Mouse (Mus musculus): ENCODE measurements around the gene Spryd3. TPM values are rescaled to one million over a fixed set of nuclear protein-coding genes. Genes with fewer than 3 reads are reported as not detected.

The Spryd3 gene
- 11.0 TPM for polyA plus RNA-seq (2015; fragmentation: Illumina TruSeq; extraction: RNeasy Lipid Tissue Mini Kit (QIAGEN cat#74804); ENCODE audit: insufficient read depth, low read depth, low replicate concordance)

GRCm38 (mm10) chr15:102136129-102136758 is at the start of gene Spryd3:
Gene Spryd3 (minus strand): TSS chr15:102136234.

GRCm38 (mm10) chr15:102150301-102151135 is 14.5 kb upstream of the Spryd3 start, which contains the start of gene Soat2:
Gene Soat2 (plus strand): TSS chr15:102150526.

GRCm38 (mm10) chr15:102144274-102144711 is 8.3 kb upstream of the Spryd3 start, which contains the start of gene Igfbp6:
Gene Igfbp6 (plus strand): TSS chr15:102144362.

GRCm38 (mm10) chr15:102100161-102100981 is 35.7 kb downstream of the Spryd3 start, which contains the start of gene Tns2:
Gene Tns2 (plus strand): TSS chr15:102100413.

GRCm38 (mm10) chr15:102073559-102074069 is 62.4 kb downstream of the Spryd3 start, which contains the start of gene Eif4b:
Gene Eif4b (plus strand): TSS chr15:102073773.

Other genes with a start within 250 kb of the Spryd3 start
- gene Krt76, start 243.3 kb downstream of the Spryd3 start, polyA plus RNA-seq (2015; fragmentation: Illumina TruSeq; extraction: RNeasy Lipid Tissue Mini Kit (QIAGEN cat#74804); ENCODE audit: insufficient read depth, low read depth, low replicate concordance), result 0.35 TPM
- not detected for gene Krt4, start 211.5 kb downstream of the Spryd3 start, polyA plus RNA-seq (2015; fragmentation: Illumina TruSeq; extraction: RNeasy Lipid Tissue Mini Kit (QIAGEN cat#74804); ENCODE audit: insufficient read depth, low read depth, low replicate concordance)
- not detected for gene Krt79, start 195.9 kb downstream of the Spryd3 start, polyA plus RNA-seq (2015; fragmentation: Illumina TruSeq; extraction: RNeasy Lipid Tissue Mini Kit (QIAGEN cat#74804); ENCODE audit: insufficient read depth, low read depth, low replicate concordance)
- not detected for gene Krt78, start 181.9 kb downstream of the Spryd3 start, polyA plus RNA-seq (2015; fragmentation: Illumina TruSeq; extraction: RNeasy Lipid Tissue Mini Kit (QIAGEN cat#74804); ENCODE audit: insufficient read depth, low read depth, low replicate concordance)
- gene Krt8, start 131.8 kb downstream of the Spryd3 start, polyA plus RNA-seq (2015; fragmentation: Illumina TruSeq; extraction: RNeasy Lipid Tissue Mini Kit (QIAGEN cat#74804); ENCODE audit: insufficient read depth, low read depth, low replicate concordance), result 48.8 TPM
- 66.9 TPM for gene Krt18, start 108.1 kb downstream of the Spryd3 start, polyA plus RNA-seq (2015; fragmentation: Illumina TruSeq; extraction: RNeasy Lipid Tissue Mini Kit (QIAGEN cat#74804); ENCODE audit: insufficient read depth, low read depth, low replicate concordance)
- gene Eif4b, start 62.5 kb downstream of the Spryd3 start, polyA plus RNA-seq (2015; fragmentation: Illumina TruSeq; extraction: RNeasy Lipid Tissue Mini Kit (QIAGEN cat#74804); ENCODE audit: insufficient read depth, low read depth, low replicate concordance), result 35.5 TPM
- 62.5 TPM for gene Tns2, start 35.8 kb downstream of the Spryd3 start, polyA plus RNA-seq (2015; fragmentation: Illumina TruSeq; extraction: RNeasy Lipid Tissue Mini Kit (QIAGEN cat#74804); ENCODE audit: insufficient read depth, low read depth, low replicate concordance)
- 136 TPM for gene Igfbp6, start 8.1 kb upstream of the Spryd3 start, polyA plus RNA-seq (2015; fragmentation: Illumina TruSeq; extraction: RNeasy Lipid Tissue Mini Kit (QIAGEN cat#74804); ENCODE audit: insufficient read depth, low read depth, low replicate concordance)
- gene Soat2, start 14.3 kb upstream of the Spryd3 start, polyA plus RNA-seq (2015; fragmentation: Illumina TruSeq; extraction: RNeasy Lipid Tissue Mini Kit (QIAGEN cat#74804); ENCODE audit: insufficient read depth, low read depth, low replicate concordance), result 0.98 TPM
- gene Zfp740, start 67.0 kb upstream of the Spryd3 start, polyA plus RNA-seq (2015; fragmentation: Illumina TruSeq; extraction: RNeasy Lipid Tissue Mini Kit (QIAGEN cat#74804); ENCODE audit: insufficient read depth, low read depth, low replicate concordance), result 19.2 TPM
- 14.2 TPM for gene Csad, start 68.5 kb upstream of the Spryd3 start, polyA plus RNA-seq (2015; fragmentation: Illumina TruSeq; extraction: RNeasy Lipid Tissue Mini Kit (QIAGEN cat#74804); ENCODE audit: insufficient read depth, low read depth, low replicate concordance)
- 2.8 TPM for gene Itgb7, start 95.7 kb upstream of the Spryd3 start, polyA plus RNA-seq (2015; fragmentation: Illumina TruSeq; extraction: RNeasy Lipid Tissue Mini Kit (QIAGEN cat#74804); ENCODE audit: insufficient read depth, low read depth, low replicate concordance)
- 13.8 TPM for gene Rarg, start 121.3 kb upstream of the Spryd3 start, polyA plus RNA-seq (2015; fragmentation: Illumina TruSeq; extraction: RNeasy Lipid Tissue Mini Kit (QIAGEN cat#74804); ENCODE audit: insufficient read depth, low read depth, low replicate concordance)
- not detected for gene Gm9918, start 134.3 kb upstream of the Spryd3 start, polyA plus RNA-seq (2015; fragmentation: Illumina TruSeq; extraction: RNeasy Lipid Tissue Mini Kit (QIAGEN cat#74804); ENCODE audit: insufficient read depth, low read depth, low replicate concordance)
- 8.9 TPM for gene Mfsd5, start 143.2 kb upstream of the Spryd3 start, polyA plus RNA-seq (2015; fragmentation: Illumina TruSeq; extraction: RNeasy Lipid Tissue Mini Kit (QIAGEN cat#74804); ENCODE audit: insufficient read depth, low read depth, low replicate concordance)
- 1.5 TPM for gene Espl1, start 160.0 kb upstream of the Spryd3 start, polyA plus RNA-seq (2015; fragmentation: Illumina TruSeq; extraction: RNeasy Lipid Tissue Mini Kit (QIAGEN cat#74804); ENCODE audit: insufficient read depth, low read depth, low replicate concordance)
- gene Pfdn5, start 189.9 kb upstream of the Spryd3 start, polyA plus RNA-seq (2015; fragmentation: Illumina TruSeq; extraction: RNeasy Lipid Tissue Mini Kit (QIAGEN cat#74804); ENCODE audit: insufficient read depth, low read depth, low replicate concordance), result 82.8 TPM
- 24.2 TPM for gene Myg1, start 195.5 kb upstream of the Spryd3 start, polyA plus RNA-seq (2015; fragmentation: Illumina TruSeq; extraction: RNeasy Lipid Tissue Mini Kit (QIAGEN cat#74804); ENCODE audit: insufficient read depth, low read depth, low replicate concordance)
- 18.0 TPM for gene Aaas, start 214.5 kb upstream of the Spryd3 start, polyA plus RNA-seq (2015; fragmentation: Illumina TruSeq; extraction: RNeasy Lipid Tissue Mini Kit (QIAGEN cat#74804); ENCODE audit: insufficient read depth, low read depth, low replicate concordance)
- 0.26 TPM for gene Sp7, start 230.9 kb upstream of the Spryd3 start, polyA plus RNA-seq (2015; fragmentation: Illumina TruSeq; extraction: RNeasy Lipid Tissue Mini Kit (QIAGEN cat#74804); ENCODE audit: insufficient read depth, low read depth, low replicate concordance)